Mouse (Mus musculus): ENCODE measurements around the gene Rfx2. TPM values are rescaled to one million over a fixed set of nuclear protein-coding genes. Genes with fewer than 3 reads are reported as not detected.

The Rfx2 gene
- polyA plus RNA-seq, 1 experiment: 1.2 TPM

GRCm38 (mm10) chr17:56740788-56741160, 90.0 kb downstream of the Rfx2 start:
- no peaks in the 10 kb centered on the region for H3K4me1 ChIP-seq (ENCODE audit: control insufficient read depth, insufficient read depth, low read length)
- no peak overlapping the region for H3K4me3 ChIP-seq (ENCODE audit: insufficient read depth, low read length)
- no peak for TF ChIP-seq CTCF (IDR thresholded peaks at IDR 0.05; ENCODE audit: low read depth, low read length)
- TF ChIP-seq POLR2A (IDR thresholded peaks at IDR 0.05; ENCODE audit: borderline replicate concordance, low read depth, low read length): no peak
- H3K27ac ChIP-seq (ENCODE audit: insufficient read depth, low read depth, low read length): no peak overlapping the region

DNA sequence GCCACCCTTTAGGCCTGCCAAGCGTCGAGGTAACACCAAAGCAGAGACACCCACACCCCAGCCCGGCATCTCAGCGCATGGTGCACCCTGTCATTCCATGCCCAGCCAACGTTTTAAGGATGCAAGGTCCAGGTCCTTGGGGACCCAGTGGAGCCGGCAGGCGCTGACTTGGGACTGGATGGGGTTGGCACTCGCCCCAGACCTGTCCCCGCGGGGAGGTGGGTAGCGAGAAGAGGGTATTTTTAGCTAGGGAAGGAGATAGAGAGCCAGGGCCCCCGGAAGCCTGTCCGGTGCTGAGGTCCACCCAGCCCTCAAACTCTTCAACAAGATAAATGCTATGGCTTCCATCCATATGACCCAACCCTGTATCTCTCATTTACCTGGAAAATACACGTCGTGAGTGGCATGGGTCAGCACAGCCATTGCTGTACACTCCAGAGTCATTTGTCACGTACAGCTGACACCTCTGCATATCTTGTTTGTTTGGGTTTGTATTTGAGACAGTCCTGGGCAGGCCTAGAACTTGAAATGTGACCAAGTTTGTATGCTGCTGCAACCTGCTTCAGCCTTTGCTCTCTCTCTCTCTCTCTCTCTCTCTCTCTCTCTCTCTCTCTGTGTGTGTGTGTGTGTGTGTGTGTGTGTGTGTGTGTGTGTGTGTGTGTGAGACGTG, 90.6 kb downstream of the Rfx2 start:
- H3K27ac ChIP-seq (ENCODE audit: insufficient read depth, low read depth, low read length): no peak overlapping the region
- H3K4me3 ChIP-seq (ENCODE audit: insufficient read depth, low read length): no peak overlapping the region
- TF ChIP-seq CTCF (IDR thresholded peaks at IDR 0.05; ENCODE audit: low read depth, low read length) (no peak), POLR2A (IDR thresholded peaks at IDR 0.05; ENCODE audit: borderline replicate concordance, low read depth, low read length) (no peak)
- no peaks in the 10 kb centered on the region for H3K4me1 ChIP-seq (ENCODE audit: control insufficient read depth, insufficient read depth, low read length)

GRCm38 (mm10) chr17:56738221-56738620, 92.6 kb downstream of the Rfx2 start:
- TF ChIP-seq CTCF (IDR thresholded peaks at IDR 0.05; ENCODE audit: low read depth, low read length) (no peak), POLR2A (IDR thresholded peaks at IDR 0.05; ENCODE audit: borderline replicate concordance, low read depth, low read length) (no peak)
- Histone ChIP-seq H3K27ac (ENCODE audit: insufficient read depth, low read depth, low read length) (no peak overlapping the region), H3K4me3 (ENCODE audit: insufficient read depth, low read length) (no peak overlapping the region), H3K4me1 (ENCODE audit: control insufficient read depth, insufficient read depth, low read length) (no peaks in the 10 kb centered on the region)

DNA sequence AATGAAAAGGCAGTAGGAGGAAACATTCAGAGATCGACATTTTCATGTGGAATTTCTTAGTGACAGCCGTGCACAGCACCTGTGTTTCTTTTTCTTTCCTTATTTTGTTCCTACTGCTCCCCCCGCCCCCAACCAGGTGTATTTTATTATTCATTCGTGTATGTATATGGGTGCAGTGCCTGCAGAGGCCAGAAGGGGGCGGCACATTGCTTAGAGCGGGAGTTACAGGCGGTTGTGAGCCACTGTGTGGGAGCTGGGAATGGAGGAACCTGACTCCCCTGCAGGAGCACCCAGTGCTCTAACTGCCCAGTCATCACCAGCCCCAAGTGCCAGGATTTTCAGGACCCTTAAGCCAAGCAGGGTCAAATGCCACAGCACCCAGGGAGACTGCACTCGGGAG, 94.3 kb downstream of the Rfx2 start:
- no peak; the same call in 1 of the 2 replicates for TF ChIP-seq CTCF (IDR thresholded peaks at IDR 0.05; ENCODE audit: low read depth, low read length)
- TF ChIP-seq POLR2A (IDR thresholded peaks at IDR 0.05; ENCODE audit: borderline replicate concordance, low read depth, low read length): no peak
- Histone ChIP-seq H3K4me1 (ENCODE audit: control insufficient read depth, insufficient read depth, low read length) (no peaks in the 10 kb centered on the region), H3K27ac (ENCODE audit: insufficient read depth, low read depth, low read length) (no peak overlapping the region), H3K4me3 (ENCODE audit: insufficient read depth, low read length) (no peak overlapping the region)

DNA sequence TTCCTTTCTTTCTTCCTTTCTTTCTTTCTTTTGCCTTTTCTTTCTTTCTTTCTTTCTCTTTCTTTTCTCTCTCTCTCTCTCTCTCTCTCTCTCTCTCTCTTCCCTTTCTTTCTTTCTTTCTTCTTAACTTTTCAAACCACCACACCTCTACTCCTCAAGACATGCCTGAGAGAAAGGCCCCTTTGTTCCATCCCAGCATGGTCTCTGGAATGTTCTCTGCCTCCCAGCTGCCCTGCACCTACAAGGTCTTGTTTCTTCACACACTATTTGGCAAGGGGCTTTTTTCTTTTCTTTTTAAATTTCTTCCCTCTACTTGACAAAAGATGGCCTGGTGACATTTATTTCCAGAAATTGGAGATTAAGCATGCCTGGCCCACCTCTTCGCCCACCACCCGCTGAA, 101.2 kb downstream of the Rfx2 start:
- H3K27ac ChIP-seq (ENCODE audit: insufficient read depth, low read depth, low read length): no peak overlapping the region
- TF ChIP-seq CTCF (IDR thresholded peaks at IDR 0.05; ENCODE audit: low read depth, low read length) (no peak), POLR2A (IDR thresholded peaks at IDR 0.05; ENCODE audit: borderline replicate concordance, low read depth, low read length) (no peak)
- H3K4me3 ChIP-seq (ENCODE audit: insufficient read depth, low read length): no peak overlapping the region

DNA sequence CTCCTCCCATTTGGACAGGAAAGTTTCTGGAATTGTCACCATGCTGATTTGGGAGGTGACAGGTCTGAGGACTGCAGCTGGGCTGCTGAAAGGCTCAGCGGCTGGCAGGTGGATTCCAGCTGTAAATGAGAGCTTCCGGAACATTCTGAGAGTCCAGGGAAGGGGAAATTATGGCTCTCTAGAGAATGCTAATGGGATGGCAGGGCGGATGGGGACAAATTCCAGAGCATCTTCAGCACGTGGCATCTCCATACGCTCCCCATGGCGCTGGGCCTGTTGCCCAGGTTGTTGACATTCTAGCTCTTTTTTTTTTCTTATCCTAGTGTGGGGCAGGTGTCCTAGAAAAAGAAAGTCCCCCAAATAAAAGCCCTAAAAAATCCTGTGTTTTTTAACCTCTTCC, 101.7 kb downstream of the Rfx2 start:
- TF ChIP-seq CTCF (IDR thresholded peaks at IDR 0.05; ENCODE audit: low read depth, low read length): no peak
- TF ChIP-seq POLR2A (IDR thresholded peaks at IDR 0.05; ENCODE audit: borderline replicate concordance, low read depth, low read length): no peak
- Histone ChIP-seq H3K27ac (ENCODE audit: insufficient read depth, low read depth, low read length) (no peak overlapping the region), H3K4me3 (ENCODE audit: insufficient read depth, low read length) (no peak overlapping the region), H3K4me1 (ENCODE audit: control insufficient read depth, insufficient read depth, low read length) (no peaks in the 10 kb centered on the region)

More for the DNA sequence above, 101.2 kb downstream of the Rfx2 start:
- H3K4me1 ChIP-seq (ENCODE audit: control insufficient read depth, insufficient read depth, low read length): no peaks in the 10 kb centered on the region

DNA sequence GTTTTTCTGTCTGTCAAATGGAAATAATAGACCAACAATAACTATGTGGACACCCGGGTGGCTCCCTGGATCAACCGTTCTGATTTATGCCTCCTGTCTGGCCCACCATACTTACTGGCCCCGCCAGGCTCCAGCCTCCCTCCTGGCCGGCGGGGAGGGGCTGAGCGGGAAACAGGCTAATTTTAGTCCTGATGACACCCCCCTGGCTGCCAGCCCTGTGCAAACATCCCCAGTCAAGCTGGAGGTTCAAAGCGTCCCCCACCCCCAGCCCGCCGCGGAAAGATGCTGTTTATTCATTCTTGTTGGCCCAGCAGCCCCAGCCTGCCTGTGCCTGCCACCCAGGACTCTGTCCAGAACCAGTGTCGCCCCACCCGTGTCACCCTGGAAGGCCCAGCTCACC, 102.7 kb downstream of the Rfx2 start:
- no peak for TF ChIP-seq POLR2A (IDR thresholded peaks at IDR 0.05; ENCODE audit: borderline replicate concordance, low read depth, low read length)
- no peak for TF ChIP-seq CTCF (IDR thresholded peaks at IDR 0.05; ENCODE audit: low read depth, low read length)
- Histone ChIP-seq H3K4me1 (ENCODE audit: control insufficient read depth, insufficient read depth, low read length) (no peaks in the 10 kb centered on the region), H3K27ac (ENCODE audit: insufficient read depth, low read depth, low read length) (no peak overlapping the region), H3K4me3 (ENCODE audit: insufficient read depth, low read length) (no peak overlapping the region)

DNA sequence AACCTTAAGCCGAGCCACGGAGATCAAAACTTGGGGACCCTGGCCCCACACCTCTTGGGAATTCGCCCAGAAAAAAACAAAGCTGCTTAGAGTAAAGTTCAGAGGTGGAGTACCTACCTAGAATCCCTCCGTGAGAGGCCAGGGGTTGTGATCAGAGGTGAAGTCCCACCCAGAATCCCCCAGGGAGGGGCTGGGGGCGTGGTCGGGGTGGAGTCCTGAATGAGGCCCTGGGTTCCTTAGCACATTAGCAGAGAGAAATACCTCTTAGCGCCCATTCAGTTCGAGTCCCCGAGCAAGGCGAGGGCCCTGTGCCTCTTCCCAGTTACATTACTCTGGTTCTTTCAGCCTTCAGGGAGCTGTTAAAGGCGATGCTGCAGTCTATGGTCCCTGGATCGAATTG, 103.2 kb downstream of the Rfx2 start:
- Histone ChIP-seq H3K27ac (ENCODE audit: insufficient read depth, low read depth, low read length) (no peak overlapping the region), H3K4me3 (ENCODE audit: insufficient read depth, low read length) (no peak overlapping the region), H3K4me1 (ENCODE audit: control insufficient read depth, insufficient read depth, low read length) (no peaks in the 10 kb centered on the region)
- TF ChIP-seq POLR2A (IDR thresholded peaks at IDR 0.05; ENCODE audit: borderline replicate concordance, low read depth, low read length) (no peak), CTCF (IDR thresholded peaks at IDR 0.05; ENCODE audit: low read depth, low read length) (no peak)

DNA sequence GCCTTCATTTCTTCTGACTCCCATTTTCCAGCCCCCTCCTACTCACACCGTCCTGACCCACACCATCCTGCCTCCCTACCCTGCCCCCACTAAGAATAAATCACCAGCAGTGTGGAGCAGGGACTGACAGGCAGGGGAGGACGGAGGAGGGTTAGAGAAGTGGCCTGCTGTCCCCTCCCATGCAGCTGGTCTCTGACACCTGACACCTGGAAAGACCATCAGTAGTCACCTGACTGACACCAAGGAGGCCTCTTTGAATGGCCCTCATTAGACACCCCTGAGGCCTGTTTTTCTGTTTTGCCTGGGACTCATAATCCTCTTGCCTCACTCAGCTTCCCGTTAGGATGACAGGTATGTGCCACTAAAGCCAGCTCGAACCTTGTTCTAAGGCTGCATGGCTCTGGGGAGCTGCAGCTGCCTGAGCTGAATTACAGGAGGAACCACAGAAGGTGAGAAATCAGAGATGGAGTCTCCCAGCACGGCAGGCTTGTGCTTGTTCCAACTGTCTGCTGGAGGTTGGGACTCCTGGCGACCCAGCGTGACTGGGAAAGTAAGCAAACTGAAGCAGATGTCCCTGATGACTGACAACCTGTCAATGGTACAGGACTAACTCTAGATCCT, 103.7 kb downstream of the Rfx2 start:
- Histone ChIP-seq H3K4me3 (ENCODE audit: insufficient read depth, low read length) (no peak overlapping the region), H3K27ac (ENCODE audit: insufficient read depth, low read depth, low read length) (no peak overlapping the region), H3K4me1 (ENCODE audit: control insufficient read depth, insufficient read depth, low read length) (no peaks in the 10 kb centered on the region)
- TF ChIP-seq CTCF (IDR thresholded peaks at IDR 0.05; ENCODE audit: low read depth, low read length) (no peak), POLR2A (IDR thresholded peaks at IDR 0.05; ENCODE audit: borderline replicate concordance, low read depth, low read length) (no peak)

Other genes starting within 250 kb of the Rfx2 start
- 164 and 176 TPM in 2 replicates for gene Safb2, start 246.4 kb downstream of the Rfx2 start, polyA plus RNA-seq (2012; ENCODE audit: insufficient read depth, insufficient read length, missing spikeins)
- 73.7 and 75.6 TPM in 2 replicates for gene Safb, start 246.2 kb downstream of the Rfx2 start, polyA plus RNA-seq (2012; ENCODE audit: insufficient read depth, insufficient read length, missing spikeins)
- 80.8 and 87.4 TPM in 2 replicates for gene 2410015M20Rik, start 221.2 kb downstream of the Rfx2 start, polyA plus RNA-seq (2012; ENCODE audit: insufficient read depth, insufficient read length, missing spikeins)
- gene Rpl36, start 217.6 kb downstream of the Rfx2 start, polyA plus RNA-seq (2012; ENCODE audit: insufficient read depth, insufficient read length, missing spikeins): 507 and 564 TPM in 2 replicates
- 29.6 and 29.9 TPM in 2 replicates for gene Lonp1, start 204.1 kb downstream of the Rfx2 start, polyA plus RNA-seq (2012; ENCODE audit: insufficient read depth, insufficient read length, missing spikeins)
- not detected in 2 replicates for gene Catsperd, start 202.9 kb downstream of the Rfx2 start, polyA plus RNA-seq (2012; ENCODE audit: insufficient read depth, insufficient read length, missing spikeins)
- gene Ranbp3, start 157.7 kb downstream of the Rfx2 start, polyA plus RNA-seq (2012; ENCODE audit: insufficient read depth, insufficient read length, missing spikeins): 36.9 and 38.5 TPM in 2 replicates
- gene Ndufa11, start 113.2 kb downstream of the Rfx2 start, polyA plus RNA-seq (2012; ENCODE audit: insufficient read depth, insufficient read length, missing spikeins): 75.1 and 96.1 TPM in 2 replicates
- gene Vmac, start 113.0 kb downstream of the Rfx2 start, polyA plus RNA-seq (2012; ENCODE audit: insufficient read depth, insufficient read length, missing spikeins): 11.0 and 13.7 TPM in 2 replicates
- gene Nrtn, start 73.5 kb downstream of the Rfx2 start, polyA plus RNA-seq (2012; ENCODE audit: insufficient read depth, insufficient read length, missing spikeins): 0.55 and 0.80 TPM in 2 replicates
- gene Dus3l, start 66.3 kb downstream of the Rfx2 start, polyA plus RNA-seq (2012; ENCODE audit: insufficient read depth, insufficient read length, missing spikeins): 21.4 and 24.9 TPM in 2 replicates
- gene Prr22, start 60.8 kb downstream of the Rfx2 start, polyA plus RNA-seq (2012; ENCODE audit: insufficient read depth, insufficient read length, missing spikeins): not detected in 2 replicates
- gene Acsbg2, start 43.4 kb upstream of the Rfx2 start, polyA plus RNA-seq (2012; ENCODE audit: insufficient read depth, insufficient read length, missing spikeins): not detected in 2 replicates
- gene 1700061G19Rik, start 44.5 kb upstream of the Rfx2 start, polyA plus RNA-seq (2012; ENCODE audit: insufficient read depth, insufficient read length, missing spikeins): not detected in 2 replicates
- 10.8 and 15.5 TPM in 2 replicates for gene Mllt1, start 104.4 kb upstream of the Rfx2 start, polyA plus RNA-seq (2012; ENCODE audit: insufficient read depth, insufficient read length, missing spikeins)
- not detected in 2 replicates for gene Acer1, start 151.1 kb upstream of the Rfx2 start, polyA plus RNA-seq (2012; ENCODE audit: insufficient read depth, insufficient read length, missing spikeins)
- gene Clpp, start 159.3 kb upstream of the Rfx2 start, polyA plus RNA-seq (2012; ENCODE audit: insufficient read depth, insufficient read length, missing spikeins): 18.1 and 19.6 TPM in 2 replicates
- 12.5 and 13.6 TPM in 2 replicates for gene Alkbh7, start 166.3 kb upstream of the Rfx2 start, polyA plus RNA-seq (2012; ENCODE audit: insufficient read depth, insufficient read length, missing spikeins)
- gene Pspn, start 169.0 kb upstream of the Rfx2 start, polyA plus RNA-seq (2012; ENCODE audit: insufficient read depth, insufficient read length, missing spikeins): not detected in 2 replicates
- 57.7 and 61.5 TPM in 2 replicates for gene Gtf2f1, start 180.3 kb upstream of the Rfx2 start, polyA plus RNA-seq (2012; ENCODE audit: insufficient read depth, insufficient read length, missing spikeins)
- not detected in 2 replicates for gene Gm17949, start 180.5 kb upstream of the Rfx2 start, polyA plus RNA-seq (2012; ENCODE audit: insufficient read depth, insufficient read length, missing spikeins)
- 75.7 and 76.5 TPM in 2 replicates for gene Khsrp, start 200.5 kb upstream of the Rfx2 start, polyA plus RNA-seq (2012; ENCODE audit: insufficient read depth, insufficient read length, missing spikeins)
- gene Slc25a41, start 210.6 kb upstream of the Rfx2 start, polyA plus RNA-seq (2012; ENCODE audit: insufficient read depth, insufficient read length, missing spikeins): not detected in 2 replicates
- gene Crb3, start 228.1 kb upstream of the Rfx2 start, polyA plus RNA-seq (2012; ENCODE audit: insufficient read depth, insufficient read length, missing spikeins): not detected in 2 replicates
- 15.9 and 19.0 TPM in 2 replicates for gene Slc25a23, start 228.8 kb upstream of the Rfx2 start, polyA plus RNA-seq (2012; ENCODE audit: insufficient read depth, insufficient read length, missing spikeins)
- 145 and 164 TPM in 2 replicates for gene Dennd1c, start 247.5 kb upstream of the Rfx2 start, polyA plus RNA-seq (2012; ENCODE audit: insufficient read depth, insufficient read length, missing spikeins)

All from bone marrow macrophage, adult 2 months (primary cell).